Mouse (Mus musculus) monocyte, adult 5-6 weeks (primary cell): ENCODE results near the gene Eea1. TPM values are rescaled to one million over a fixed set of nuclear protein-coding genes. Genes with fewer than 3 reads are reported as not detected.

Source experiments
- total RNA-seq: library from RNA; stranded (forward); fragments of 200-1000, 200-491, 200-594 nt; gene quantifications from 3 replicates; pipeline ENCODE4 v1.2.3, GENCODE M21; 2017

Gene Eea1
- total RNA-seq, 1 experiment from 2014 or later = 22.9 TPM

Other genes starting within 250 kb of the Eea1 start
- gene Gm33543, start 97.7 kb upstream of the Eea1 start, total RNA-seq = not detected in 3 replicates
- not detected in 3 replicates for gene Gm5426, start 196.0 kb downstream of the Eea1 start, total RNA-seq